Mouse (Mus musculus) right cerebral cortex, postnatal 14 days (tissue): ENCODE results near the gene AL731706.1.

Experiments
- DNase-seq: peaks from one replicate; pipeline ENCODE4 v3.0.0; 2022

The AL731706.1 gene

GRCm38 (mm10) chr2:136834715-136835075, 56.5 kb downstream of the AL731706.1 start:
- no peak for DNase-seq

DNA sequence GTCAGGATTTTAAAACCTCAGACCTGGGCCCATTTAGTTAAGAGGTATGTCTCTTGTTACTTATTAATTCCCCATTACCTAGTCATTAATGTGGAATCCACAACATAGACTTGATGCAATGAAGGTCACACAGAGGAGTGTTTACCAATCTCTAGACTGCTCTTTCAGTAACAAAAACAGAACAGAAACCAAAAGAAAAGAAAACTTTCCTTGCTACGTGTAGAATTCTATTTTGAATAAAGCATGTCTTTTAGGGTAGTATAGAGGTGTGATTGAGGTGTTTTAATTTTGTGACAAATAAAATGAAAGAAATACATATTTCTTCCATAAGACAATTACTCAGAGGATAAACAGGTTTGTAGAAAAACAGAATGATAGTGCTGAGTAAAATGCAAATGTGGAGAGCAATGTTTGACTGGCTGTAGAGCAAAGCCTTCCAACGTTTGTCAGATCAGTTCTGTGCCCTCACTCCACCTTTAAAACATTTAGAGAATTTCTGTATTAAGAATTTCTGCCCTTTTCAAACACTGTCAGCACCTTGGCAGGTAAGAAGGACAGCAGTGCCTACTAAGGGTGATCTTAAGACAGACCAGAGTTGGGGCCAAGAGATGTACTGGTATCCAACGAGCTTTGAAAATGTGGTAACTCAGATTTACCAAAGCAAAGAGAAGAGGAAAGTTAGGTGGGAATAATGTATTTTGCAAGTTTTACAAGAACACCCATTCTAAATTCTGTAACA, 57.0 kb downstream of the AL731706.1 start:
- no peak for DNase-seq

- no peak for DNase-seq
Observed at GRCm38 (mm10) chr2:136832936-136833335, 58.3 kb downstream of the AL731706.1 start.
